Mouse (Mus musculus) midbrain, postnatal 0 days (tissue): ENCODE data around the gene Dlx3. TPM values are rescaled to one million over a fixed set of nuclear protein-coding genes. Genes with fewer than 3 reads are reported as not detected.
A peak's percentile ranks its signal among the peaks of the same experiment; 100 is the strongest.

ENCODE experiments used
- ATAC-seq: fragments of 200-750 bp; cut with Nextera tagmentation; 2 replicates; pipeline ENCODE4 v1.8.0; 2017; ENCODE audit warnings: moderate number of reproducible peaks, mild to moderate bottlenecking, moderate TSS enrichment, moderate library complexity; ENCODE audit not compliant: low FRiP score
- DNase-seq: peaks from one replicate; pipeline ENCODE4 v3.0.0-alpha.2; 2015; ENCODE audit warnings: low spot score
- H3K27ac ChIP-seq: fragments of 300-500 bp; sonication (generic); 2 replicates; pipeline ENCODE4 v1.5.1; 2014; ENCODE audit warnings: low read depth, mild to moderate bottlenecking, low read length, mixed read lengths
- H3K27me3 ChIP-seq: fragments of 300-500 bp; sonication (generic); 2 replicates; pipeline ENCODE4 v1.6.1; 2014; ENCODE audit warnings: low read length, control low read depth, mixed read lengths; ENCODE audit not compliant: insufficient read depth
- H3K36me3 ChIP-seq: fragments of 300-500 bp; sonication (generic); 2 replicates; pipeline ENCODE4 v1.6.1; 2014; ENCODE audit warnings: low read length, control low read depth, mixed read lengths; ENCODE audit not compliant: insufficient read depth
- H3K4me1 ChIP-seq: fragments of 300-500 bp; sonication (generic); 2 replicates; pipeline ENCODE4 v1.6.1; 2014; ENCODE audit warnings: mild to moderate bottlenecking, control low read depth, antibody characterized with exemption, low read length, mixed read lengths; ENCODE audit not compliant: insufficient read depth
- H3K4me2 ChIP-seq: fragments of 300-500 bp; sonication (generic); 2 replicates; pipeline ENCODE4 v1.6.1; 2014; ENCODE audit warnings: low read depth, mild to moderate bottlenecking, low read length, mixed read lengths; ENCODE audit not compliant: poor library complexity, severe bottlenecking
- H3K4me3 ChIP-seq: fragments of 300-500 bp; sonication (generic); 2 replicates; pipeline ENCODE4 v1.5.1; 2014; ENCODE audit warnings: low read depth, mild to moderate bottlenecking, low read length, moderate library complexity
- H3K9ac ChIP-seq: fragments of 300-500 bp; sonication (generic); replicated peaks from 2 replicates; pipeline ENCODE4 v1.6.1; 2014; ENCODE audit warnings: mild to moderate bottlenecking, low read length, moderate library complexity, mixed read lengths; ENCODE audit not compliant: poor library complexity, severe bottlenecking
- H3K9me3 ChIP-seq: fragments of 300-500 bp; sonication (generic); 2 replicates; pipeline ENCODE4 v1.6.1; 2016; ENCODE audit warnings: low read length, control low read depth
- CTCF ChIP-seq: IDR thresholded peaks from 2 replicates; pipeline ENCODE4 v1.5.1; 2016; ENCODE audit warnings: antibody characterized with exemption, mild to moderate bottlenecking
- WGBS: fragments of 180-500 bp; shearing (Covaris S2); extraction: QIAGEN DNeasy Blood & Tissue Kit; methylation state at CpG from one replicate; pipeline ENCODE4 v1.1.7; 2014; 5-methylcytosine and 5-hydroxymethylcytosine counted together
- polyA plus RNA-seq: library from polyadenylated mRNA; unstranded; fragments of >200 nt; fragmentation: Nextera tagmentation; extraction: Ambion mirVana; gene quantifications from 2 replicates; pipeline ENCODE4 v1.2.1, GENCODE M21; 2015
- total RNA-seq: library from RNA; depleted of rRNA; stranded (reverse); fragments of >200 nt; gene quantifications from 2 replicates; pipeline ENCODE4 v1.2.3, GENCODE M21; 2014

Gene Dlx3
- total and polyA plus RNA-seq, 2 experiments from 2014 or later = 0.33 TPM; not detected in 1

DNA sequence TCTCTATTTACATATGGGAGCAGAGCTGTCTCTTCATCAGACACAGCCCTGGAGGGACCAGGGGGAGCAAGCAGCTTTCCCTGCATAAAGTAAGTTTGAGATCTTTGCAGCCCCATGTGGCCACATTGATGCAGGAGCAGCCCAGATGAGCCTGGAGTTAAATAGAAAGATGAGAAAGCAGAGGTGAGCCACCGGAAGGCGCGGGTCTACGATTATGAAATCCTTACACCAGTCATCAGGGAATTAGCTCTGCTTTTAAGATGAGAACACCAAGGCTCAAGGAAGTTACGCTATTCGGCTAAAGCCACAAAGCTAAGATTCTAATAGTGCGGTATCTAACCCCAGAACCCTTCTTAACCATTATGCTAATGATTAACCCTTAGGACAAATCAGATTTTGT lies 42.0 kb upstream of the Dlx3 start:
- Histone ChIP-seq H3K27ac (no peak overlapping the region), H3K36me3 (no peaks in the 10 kb centered on the region), H3K27me3 (0 out of 2 replicates have a peak, but pooled peaks cover 1% of the 10 kb centered on the region), H3K4me1 (peaks cover 7% of the 10 kb centered on the region; the same call in 1 of the 2 replicates), H3K9me3 (no peaks in the 10 kb centered on the region), H3K4me2 (peak overlapping the region; percentile 71; the same call in 1 of the 2 replicates), H3K9ac (no peak overlapping the region), H3K4me3 (no peak overlapping the region)
- TF ChIP-seq CTCF = 0 out of 2 replicates have a peak, but pooled peaks have one; percentile 37
- DNase-seq (no peak), ATAC-seq (no peak)
- WGBS = 43% methylated on average over 7 of the region's 7 CpGs

DNA sequence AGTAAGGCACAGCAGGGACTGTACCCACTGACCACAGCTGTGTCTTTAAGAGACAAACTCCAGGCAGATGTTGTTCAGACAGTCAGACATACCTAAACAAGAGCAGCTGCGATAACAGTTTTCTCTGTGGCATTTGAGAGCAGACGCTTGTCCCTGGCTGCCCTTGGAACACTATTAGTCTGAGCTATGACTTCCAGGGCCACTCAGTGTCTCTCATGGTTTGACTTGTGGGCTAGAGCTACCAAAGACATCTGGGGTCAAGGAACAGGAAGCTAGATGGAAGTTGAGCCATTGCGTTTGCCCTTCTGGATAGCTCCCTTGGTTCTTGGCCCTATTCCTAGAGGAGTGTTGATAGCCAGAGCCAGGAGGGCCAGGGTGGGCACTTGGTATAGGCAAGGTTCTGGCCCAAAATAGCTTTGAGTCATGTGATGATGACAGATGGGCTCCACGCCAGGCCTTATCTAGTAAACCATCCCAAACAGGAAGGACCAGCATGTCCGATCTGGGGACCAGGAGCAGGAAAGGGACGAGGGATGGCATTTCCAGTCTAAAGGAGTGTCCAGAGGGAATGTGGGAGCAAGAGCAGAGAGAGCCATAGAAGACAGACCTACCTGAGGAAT lies 40.6 kb upstream of the Dlx3 start:
- Histone ChIP-seq H3K9ac (no peak overlapping the region), H3K36me3 (no peaks in the 10 kb centered on the region), H3K4me1 (peaks cover 7% of the 10 kb centered on the region; the same call in 1 of the 2 replicates), H3K4me3 (no peak overlapping the region), H3K4me2 (no peak overlapping the region), H3K9me3 (no peaks in the 10 kb centered on the region), H3K27ac (no peak overlapping the region), H3K27me3 (0 out of 2 replicates have a peak, but pooled peaks cover 2% of the 10 kb centered on the region)
- no peak for TF ChIP-seq CTCF
- ATAC-seq (no peak), DNase-seq (no peak)
- 86% methylated on average over 6 of the region's 6 CpGs for WGBS

DNA sequence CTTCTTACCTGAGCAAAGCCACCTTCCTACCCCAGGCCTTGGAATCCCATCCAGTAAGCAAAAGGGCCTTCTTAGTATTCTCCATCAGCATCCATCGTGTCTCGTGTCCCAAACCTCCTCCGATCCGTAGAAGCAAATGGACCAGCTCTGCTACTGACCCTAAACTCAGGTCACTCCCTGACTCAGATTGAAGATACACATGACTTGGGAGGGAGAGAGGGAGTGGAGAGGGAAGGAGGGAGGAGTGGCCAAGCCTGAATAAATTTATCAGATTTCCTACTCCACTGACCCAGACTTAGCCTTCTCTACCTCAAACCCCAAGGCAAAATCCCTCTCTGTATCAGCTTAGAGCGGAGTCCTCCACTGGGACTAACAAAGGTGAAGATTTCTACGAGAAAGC lies 39.1 kb upstream of the Dlx3 start:
- Histone ChIP-seq H3K4me1 (no peaks in the 10 kb centered on the region), H3K27ac (no peak overlapping the region), H3K36me3 (no peaks in the 10 kb centered on the region), H3K27me3 (0 out of 2 replicates have a peak, but pooled peaks cover 2% of the 10 kb centered on the region), H3K4me3 (no peak overlapping the region), H3K9ac (no peak overlapping the region), H3K9me3 (no peaks in the 10 kb centered on the region), H3K4me2 (no peak overlapping the region)
- 83% methylated on average over 6 of the region's 6 CpGs for WGBS
- ATAC-seq (no peak), DNase-seq (no peak)
- TF ChIP-seq CTCF = no peak

DNA sequence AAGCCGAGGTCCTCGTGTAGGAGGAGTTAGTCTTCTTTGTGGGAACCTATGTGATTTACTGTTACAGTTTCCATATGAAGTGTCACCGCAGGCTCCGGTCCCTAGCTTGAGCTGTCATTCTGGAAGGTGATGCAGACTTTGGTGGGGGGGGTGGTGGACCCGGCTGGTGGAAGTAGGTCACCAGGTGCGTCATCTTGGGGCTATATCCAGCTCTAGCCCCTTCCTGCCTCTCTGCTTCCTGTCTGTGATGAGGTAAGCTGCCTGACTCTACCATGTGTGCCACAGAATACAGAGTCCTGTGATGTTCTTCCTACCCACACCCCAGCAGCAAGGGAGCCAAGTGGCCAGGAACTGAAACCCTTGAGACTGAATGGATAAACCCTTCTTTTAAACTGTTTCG lies 37.0 kb upstream of the Dlx3 start:
- Histone ChIP-seq H3K27me3 (0 out of 2 replicates have a peak, but pooled peaks cover 2% of the 10 kb centered on the region), H3K4me2 (no peak overlapping the region), H3K4me1 (no peaks in the 10 kb centered on the region), H3K4me3 (no peak overlapping the region), H3K27ac (no peak overlapping the region), H3K9ac (no peak overlapping the region), H3K36me3 (no peaks in the 10 kb centered on the region), H3K9me3 (no peaks in the 10 kb centered on the region)
- ATAC-seq = no peak
- no peak for DNase-seq
- TF ChIP-seq CTCF = no peak
- WGBS = 92% methylated on average over 7 of the region's 7 CpGs

DNA sequence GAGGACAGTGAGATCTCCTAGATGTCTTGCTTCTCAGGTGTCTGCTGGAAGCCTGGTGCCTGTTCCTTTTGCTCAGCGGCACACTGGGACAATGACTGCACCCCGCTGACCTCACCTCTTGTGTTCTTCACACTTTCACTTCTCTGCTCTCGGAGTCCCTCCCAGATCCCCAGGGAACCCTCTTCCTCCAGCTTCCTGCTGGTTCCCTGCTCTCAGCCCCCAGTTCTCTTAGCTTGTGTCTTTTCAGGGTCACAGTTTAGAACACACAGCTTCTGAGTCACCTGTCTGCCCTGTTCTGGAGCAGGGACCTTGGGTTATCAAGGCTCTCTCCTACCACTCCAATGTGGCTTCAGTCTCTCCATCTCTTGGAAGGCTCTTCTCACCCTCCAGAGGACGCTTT lies 35.7 kb upstream of the Dlx3 start:
- no peak for ATAC-seq
- Histone ChIP-seq H3K36me3 (no peaks in the 10 kb centered on the region), H3K27ac (no peak overlapping the region), H3K4me3 (no peak overlapping the region), H3K9me3 (no peaks in the 10 kb centered on the region), H3K9ac (no peak overlapping the region), H3K4me2 (no peak overlapping the region), H3K4me1 (no peaks in the 10 kb centered on the region), H3K27me3 (0 out of 2 replicates have a peak, but pooled peaks cover 2% of the 10 kb centered on the region)
- 26% methylated on average over 4 of the region's 4 CpGs for WGBS
- TF ChIP-seq CTCF = no peak
- DNase-seq = no peak

DNA sequence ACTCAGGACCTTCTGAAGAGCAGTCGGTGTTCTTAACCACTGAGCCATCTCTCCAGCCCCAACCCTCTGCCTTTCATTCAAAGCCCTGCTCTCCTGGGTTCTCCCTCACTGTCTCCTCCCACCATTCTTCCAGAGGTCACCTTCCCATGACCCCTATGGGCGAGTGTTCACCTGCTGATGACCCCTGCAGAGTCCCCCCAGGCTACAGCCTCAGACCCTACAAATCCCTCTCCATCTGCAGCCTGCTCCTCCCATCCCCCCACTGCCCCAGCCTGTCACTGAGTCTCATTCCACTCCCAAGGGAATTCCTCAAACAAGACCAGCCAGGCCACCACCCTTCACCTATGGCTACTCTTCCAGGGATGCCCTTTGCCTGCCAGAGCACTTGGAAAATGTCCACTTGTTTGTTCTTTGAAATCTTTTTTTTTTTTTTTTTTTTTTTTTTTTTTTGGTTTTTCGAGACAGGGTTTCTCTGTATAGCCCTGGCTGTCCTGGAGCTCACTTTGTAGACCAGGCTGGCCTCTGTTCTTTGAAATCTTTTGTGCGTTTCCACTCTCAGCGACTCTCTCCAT lies 35.0 kb upstream of the Dlx3 start:
- H3K9ac ChIP-seq = no peak overlapping the region
- no peaks in the 10 kb centered on the region for H3K36me3 ChIP-seq
- no peak overlapping the region for H3K4me3 ChIP-seq
- H3K27ac ChIP-seq = no peak overlapping the region
- no peak for TF ChIP-seq CTCF
- H3K27me3 ChIP-seq = 0 out of 2 replicates have a peak, but pooled peaks cover 2% of the 10 kb centered on the region
- no peaks in the 10 kb centered on the region for H3K4me1 ChIP-seq
- no peak overlapping the region for H3K4me2 ChIP-seq
- DNase-seq (no peak), ATAC-seq (no peak)
- WGBS = 40% methylated on average over 5 of the region's 5 CpGs
- no peaks in the 10 kb centered on the region for H3K9me3 ChIP-seq
